Mouse (Mus musculus): ENCODE results near the gene Gm11397.
"Not testable (repeated sequence)": the region's sequence is repeated elsewhere in the genome, so short reads cannot be mapped to it uniquely, and the experiment has no call there.

Gm11397 gene

GRCm38 (mm10) chr13:33395461-33395860 lies at the start of gene Gm11397:
TSS of gene Gm11397 (plus strand) at chr13:33395761.
- not testable (repeated sequence) for DNase-seq (ENCODE audit: low spot score in 2 of 2)

- not testable (repeated sequence) for DNase-seq (ENCODE audit: low spot score in 2 of 2)
Measured at GRCm38 (mm10) chr13:33356666-33357065, 38.9 kb upstream of the Gm11397 start.

GRCm38 (mm10) chr13:33432714-33433113 lies 37.2 kb downstream of the Gm11397 start:
- not testable (repeated sequence) for DNase-seq (ENCODE audit: low spot score in 2 of 2)
